Mouse (Mus musculus): ENCODE data around the gene Dnm3. TPM values are rescaled to one million over a fixed set of nuclear protein-coding genes. Genes with fewer than 3 reads are reported as not detected.

The Dnm3 gene
- polyA plus RNA-seq, 1 experiment, result 1.7 TPM

DNA sequence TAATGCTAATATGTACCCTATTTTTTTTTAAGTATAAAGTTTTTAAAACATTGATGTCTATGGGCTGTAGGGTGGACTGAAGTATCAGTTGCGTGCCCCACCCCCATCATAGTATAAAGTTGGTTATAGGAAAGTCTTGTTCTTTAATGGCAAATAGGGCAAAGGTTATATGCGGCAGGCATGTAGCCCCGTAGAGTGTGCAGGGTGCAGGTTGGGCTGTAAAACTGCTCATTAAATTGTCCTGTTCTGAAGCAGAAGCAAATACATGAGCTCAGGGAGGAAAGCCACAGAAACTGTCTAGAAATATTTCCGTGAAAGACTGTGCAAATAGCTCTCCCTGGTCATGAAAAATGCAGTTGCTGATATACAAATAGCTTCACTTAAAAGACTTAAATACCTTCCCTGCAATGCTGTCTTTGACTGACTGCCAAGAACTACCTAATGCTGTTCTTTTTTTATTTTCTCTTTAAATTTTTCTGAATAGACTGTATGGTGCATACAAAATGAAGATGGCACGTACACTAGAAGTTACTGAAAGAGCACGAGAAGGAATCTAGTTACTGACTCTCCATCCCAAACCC is 440.6 kb downstream of the Dnm3 start:
- Histone ChIP-seq H3K9ac (ENCODE audit: low read depth, poor library complexity, severe bottlenecking) (no peak overlapping the region), H3K9me3 (replicated peaks; ENCODE audit: control insufficient read depth, insufficient read depth, low read length, poor library complexity, severe bottlenecking) (no peaks in the 10 kb centered on the region), H3K36me3 (ENCODE audit: control insufficient read depth, insufficient read depth, low read length, poor library complexity, severe bottlenecking) (no peaks in the 10 kb centered on the region), H3K4me3 (ENCODE audit: low read depth, low read length) (no peak overlapping the region), H3K4me1 (ENCODE audit: control insufficient read depth, insufficient read depth, low read length) (no peaks in the 10 kb centered on the region), H3K27me3 (ENCODE audit: control insufficient read depth, insufficient read depth, low read length, poor library complexity, severe bottlenecking) (no peaks in the 10 kb centered on the region), H3K27ac (ENCODE audit: insufficient read depth, low read length) (no peak overlapping the region)
- TF ChIP-seq EP300 (IDR thresholded peaks at IDR 0.05; ENCODE audit: insufficient read depth, low read depth, low read length) (no peak), POLR2A (IDR thresholded peaks at IDR 0.05; ENCODE audit: insufficient read depth, low read length) (no peak), CTCF (IDR thresholded peaks at IDR 0.05; ENCODE audit: low read depth, low read length) (no peak)

DNA sequence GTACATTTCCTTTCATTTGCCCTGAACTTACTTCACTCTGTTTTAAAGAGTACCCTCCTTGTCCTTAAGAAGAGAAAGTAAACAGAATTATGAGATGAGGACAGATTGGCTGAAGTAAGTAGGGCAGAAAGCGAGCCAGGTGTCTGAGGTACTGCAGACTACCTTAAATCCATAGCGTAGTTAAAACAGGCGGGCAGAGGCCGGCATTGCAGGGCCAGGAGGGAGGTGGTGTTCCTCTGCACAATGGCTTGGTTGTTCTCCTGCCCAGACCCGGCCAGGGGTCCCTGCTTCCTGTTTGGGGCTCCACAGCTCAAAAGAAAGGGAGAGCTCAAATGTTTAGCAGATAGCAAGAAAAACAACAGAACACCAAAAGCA is 441.4 kb downstream of the Dnm3 start:
- H3K9me3 ChIP-seq (replicated peaks; ENCODE audit: control insufficient read depth, insufficient read depth, low read length, poor library complexity, severe bottlenecking), result no peaks in the 10 kb centered on the region
- H3K4me1 ChIP-seq (ENCODE audit: control insufficient read depth, insufficient read depth, low read length), result no peaks in the 10 kb centered on the region
- H3K27ac ChIP-seq (ENCODE audit: insufficient read depth, low read length), result no peak overlapping the region
- H3K4me3 ChIP-seq (ENCODE audit: low read depth, low read length), result no peak overlapping the region
- no peaks in the 10 kb centered on the region for H3K27me3 ChIP-seq (ENCODE audit: control insufficient read depth, insufficient read depth, low read length, poor library complexity, severe bottlenecking)
- no peaks in the 10 kb centered on the region for H3K36me3 ChIP-seq (ENCODE audit: control insufficient read depth, insufficient read depth, low read length, poor library complexity, severe bottlenecking)
- no peak for TF ChIP-seq POLR2A (IDR thresholded peaks at IDR 0.05; ENCODE audit: insufficient read depth, low read length)
- no peak for TF ChIP-seq CTCF (IDR thresholded peaks at IDR 0.05; ENCODE audit: low read depth, low read length)
- TF ChIP-seq EP300 (IDR thresholded peaks at IDR 0.05; ENCODE audit: insufficient read depth, low read depth, low read length), result no peak
- H3K9ac ChIP-seq (ENCODE audit: low read depth, poor library complexity, severe bottlenecking), result no peak overlapping the region

DNA sequence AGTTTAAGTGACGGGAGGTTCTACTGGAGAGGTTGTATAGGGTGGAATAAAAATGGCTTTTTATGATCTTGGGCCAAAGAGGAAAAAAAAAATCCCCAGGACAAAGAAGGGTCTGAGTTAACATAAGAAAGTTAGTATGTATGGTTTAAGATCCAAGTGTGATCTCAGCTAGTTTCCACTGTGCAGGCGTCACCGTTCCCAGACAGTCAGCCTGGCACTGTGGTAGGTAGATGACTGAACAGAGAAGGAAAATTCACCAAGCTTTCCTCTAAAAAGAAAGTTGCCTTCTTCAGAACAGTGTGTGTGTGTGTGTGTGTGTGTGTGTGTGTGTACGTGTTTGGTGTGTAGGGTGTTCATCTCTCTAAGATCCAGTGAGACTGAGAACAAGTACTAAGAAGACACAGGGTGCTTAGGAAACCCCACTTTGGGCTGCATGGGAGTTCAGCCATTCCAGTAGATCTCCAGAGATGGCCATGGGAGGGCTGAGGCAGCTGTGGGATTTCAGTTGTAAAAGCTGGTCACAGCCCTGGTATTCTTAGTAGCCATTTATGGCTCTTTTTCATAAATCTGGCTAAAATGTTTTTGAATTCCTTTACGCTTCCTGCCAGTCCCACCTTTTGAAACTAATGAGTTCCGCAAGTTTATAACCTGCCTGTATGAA is 441.9 kb downstream of the Dnm3 start:
- Histone ChIP-seq H3K4me1 (ENCODE audit: control insufficient read depth, insufficient read depth, low read length) (no peaks in the 10 kb centered on the region), H3K4me3 (ENCODE audit: low read depth, low read length) (no peak overlapping the region), H3K27ac (ENCODE audit: insufficient read depth, low read length) (no peak overlapping the region), H3K27me3 (ENCODE audit: control insufficient read depth, insufficient read depth, low read length, poor library complexity, severe bottlenecking) (no peaks in the 10 kb centered on the region), H3K36me3 (ENCODE audit: control insufficient read depth, insufficient read depth, low read length, poor library complexity, severe bottlenecking) (no peaks in the 10 kb centered on the region), H3K9ac (ENCODE audit: low read depth, poor library complexity, severe bottlenecking) (no peak overlapping the region), H3K9me3 (replicated peaks; ENCODE audit: control insufficient read depth, insufficient read depth, low read length, poor library complexity, severe bottlenecking) (no peaks in the 10 kb centered on the region)
- TF ChIP-seq CTCF (IDR thresholded peaks at IDR 0.05; ENCODE audit: low read depth, low read length) (no peak), EP300 (IDR thresholded peaks at IDR 0.05; ENCODE audit: insufficient read depth, low read depth, low read length) (no peak), POLR2A (IDR thresholded peaks at IDR 0.05; ENCODE audit: insufficient read depth, low read length) (no peak)

DNA sequence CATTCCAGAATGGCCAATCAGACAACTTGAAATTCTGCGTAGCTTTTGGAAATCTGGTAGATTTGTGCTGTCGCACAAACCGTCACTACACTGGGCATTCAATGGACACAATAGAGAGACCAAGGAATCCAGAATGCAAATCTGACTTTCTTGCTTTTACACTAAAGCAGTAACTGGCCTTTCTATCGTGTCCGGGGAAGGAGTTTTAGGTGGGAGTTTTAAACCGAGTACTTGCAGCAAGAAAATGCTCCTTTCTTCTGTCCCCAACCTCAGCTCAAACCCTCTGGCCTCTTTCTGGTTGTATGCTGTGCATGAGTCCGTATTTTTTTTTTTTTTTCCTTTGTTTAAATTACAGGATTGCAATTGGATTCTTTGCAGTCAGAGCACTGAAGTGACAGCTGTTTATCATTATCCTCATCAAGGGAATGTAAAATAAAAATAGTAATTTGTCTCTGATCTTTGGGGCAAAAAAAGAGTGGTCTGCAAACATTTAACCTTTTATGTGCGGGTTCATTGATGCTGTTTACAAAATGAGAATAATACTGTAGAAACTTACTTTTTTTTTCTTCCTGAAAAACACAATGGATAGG is 454.1 kb downstream of the Dnm3 start:
- H3K9me3 ChIP-seq (replicated peaks; ENCODE audit: control insufficient read depth, insufficient read depth, low read length, poor library complexity, severe bottlenecking), result no peaks in the 10 kb centered on the region
- TF ChIP-seq POLR2A (IDR thresholded peaks at IDR 0.05; ENCODE audit: insufficient read depth, low read length), result no peak
- no peak for TF ChIP-seq EP300 (IDR thresholded peaks at IDR 0.05; ENCODE audit: insufficient read depth, low read depth, low read length)
- TF ChIP-seq CTCF (IDR thresholded peaks at IDR 0.05; ENCODE audit: low read depth, low read length), result no peak
- H3K36me3 ChIP-seq (ENCODE audit: control insufficient read depth, insufficient read depth, low read length, poor library complexity, severe bottlenecking), result no peaks in the 10 kb centered on the region
- no peaks in the 10 kb centered on the region for H3K27me3 ChIP-seq (ENCODE audit: control insufficient read depth, insufficient read depth, low read length, poor library complexity, severe bottlenecking)
- H3K9ac ChIP-seq (ENCODE audit: low read depth, poor library complexity, severe bottlenecking), result no peak overlapping the region
- H3K4me3 ChIP-seq (ENCODE audit: low read depth, low read length), result no peak overlapping the region
- no peak overlapping the region for H3K27ac ChIP-seq (ENCODE audit: insufficient read depth, low read length)
- H3K4me1 ChIP-seq (ENCODE audit: control insufficient read depth, insufficient read depth, low read length), result peaks cover 2% of the 10 kb centered on the region

DNA sequence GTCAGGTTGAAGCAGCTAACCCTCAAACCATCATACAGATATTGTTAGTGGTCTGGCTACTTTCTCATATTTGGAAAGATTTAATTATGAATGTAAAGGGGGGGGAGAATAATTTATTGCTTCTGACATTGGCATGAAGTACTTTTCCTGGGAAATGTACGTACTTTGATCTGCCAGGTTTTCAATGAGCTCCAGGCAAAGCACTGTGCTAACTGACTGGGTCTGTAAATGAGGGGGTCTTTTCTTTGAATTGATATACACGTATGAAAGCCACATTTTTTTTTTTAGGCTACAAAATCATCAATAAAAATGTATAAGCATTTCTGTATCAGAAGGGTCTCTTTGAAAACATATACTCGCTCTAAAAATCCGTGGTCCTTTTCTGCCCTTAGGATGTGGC is 457.1 kb downstream of the Dnm3 start:
- TF ChIP-seq EP300 (IDR thresholded peaks at IDR 0.05; ENCODE audit: insufficient read depth, low read depth, low read length), result no peak
- TF ChIP-seq POLR2A (IDR thresholded peaks at IDR 0.05; ENCODE audit: insufficient read depth, low read length), result no peak
- TF ChIP-seq CTCF (IDR thresholded peaks at IDR 0.05; ENCODE audit: low read depth, low read length), result no peak
- Histone ChIP-seq H3K27me3 (ENCODE audit: control insufficient read depth, insufficient read depth, low read length, poor library complexity, severe bottlenecking) (no peaks in the 10 kb centered on the region), H3K4me3 (ENCODE audit: low read depth, low read length) (no peak overlapping the region), H3K27ac (ENCODE audit: insufficient read depth, low read length) (no peak overlapping the region), H3K4me1 (ENCODE audit: control insufficient read depth, insufficient read depth, low read length) (no peaks in the 10 kb centered on the region), H3K36me3 (ENCODE audit: control insufficient read depth, insufficient read depth, low read length, poor library complexity, severe bottlenecking) (no peaks in the 10 kb centered on the region), H3K9ac (ENCODE audit: low read depth, poor library complexity, severe bottlenecking) (no peak overlapping the region), H3K9me3 (replicated peaks; ENCODE audit: control insufficient read depth, insufficient read depth, low read length, poor library complexity, severe bottlenecking) (no peaks in the 10 kb centered on the region)

DNA sequence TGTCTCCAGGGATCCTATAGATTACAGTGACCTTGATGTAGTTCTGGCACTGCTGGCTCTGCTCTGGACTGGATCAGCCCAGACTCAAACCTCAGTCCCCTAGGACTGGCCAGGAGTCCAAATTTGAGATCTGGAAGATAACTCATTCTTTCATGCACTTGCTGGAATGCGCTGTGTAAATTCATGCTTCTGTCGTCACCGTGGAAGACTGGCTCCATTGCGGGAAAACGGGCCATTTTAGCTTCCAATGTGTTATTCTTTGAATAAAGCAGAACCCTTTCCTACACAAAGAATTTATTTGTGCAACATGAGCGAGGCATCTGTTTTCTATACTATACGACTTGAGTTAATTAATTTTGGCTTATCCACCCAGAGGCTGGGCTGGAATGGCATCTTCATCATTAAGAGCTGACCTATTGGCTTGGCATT is 457.5 kb downstream of the Dnm3 start:
- Histone ChIP-seq H3K4me3 (ENCODE audit: low read depth, low read length) (no peak overlapping the region), H3K27ac (ENCODE audit: insufficient read depth, low read length) (no peak overlapping the region), H3K9ac (ENCODE audit: low read depth, poor library complexity, severe bottlenecking) (no peak overlapping the region), H3K27me3 (ENCODE audit: control insufficient read depth, insufficient read depth, low read length, poor library complexity, severe bottlenecking) (no peaks in the 10 kb centered on the region), H3K9me3 (replicated peaks; ENCODE audit: control insufficient read depth, insufficient read depth, low read length, poor library complexity, severe bottlenecking) (no peaks in the 10 kb centered on the region), H3K36me3 (ENCODE audit: control insufficient read depth, insufficient read depth, low read length, poor library complexity, severe bottlenecking) (no peaks in the 10 kb centered on the region), H3K4me1 (ENCODE audit: control insufficient read depth, insufficient read depth, low read length) (no peaks in the 10 kb centered on the region)
- no peak for TF ChIP-seq EP300 (IDR thresholded peaks at IDR 0.05; ENCODE audit: insufficient read depth, low read depth, low read length)
- TF ChIP-seq CTCF (IDR thresholded peaks at IDR 0.05; ENCODE audit: low read depth, low read length), result no peak
- TF ChIP-seq POLR2A (IDR thresholded peaks at IDR 0.05; ENCODE audit: insufficient read depth, low read length), result no peak
